Mouse (Mus musculus) thymus, postnatal 0 days (tissue): ENCODE results near the gene Rcbtb2. TPM values are rescaled to one million over a fixed set of nuclear protein-coding genes. Genes with fewer than 3 reads are reported as not detected.

Experiments used
- DNase-seq: peaks from one replicate; pipeline ENCODE4 v3.0.0-alpha.2; 2015; ENCODE audit warnings: low spot score
- polyA plus RNA-seq: library from polyadenylated mRNA; unstranded; fragments of >200 nt; fragmentation: Nextera tagmentation; extraction: Ambion mirVana; gene quantifications from 2 replicates; pipeline ENCODE4 v1.2.1, GENCODE M21; 2015

The Rcbtb2 gene
- polyA plus RNA-seq, 1 experiment from 2014 or later = 293 TPM

- DNase-seq = no peak
Observed at GRCm38 (mm10) chr14:73199058-73199457, 76.2 kb downstream of the Rcbtb2 start.

- DNase-seq = no peak
Observed at GRCm38 (mm10) chr14:73201447-73201846, 78.6 kb downstream of the Rcbtb2 start.

GRCm38 (mm10) chr14:73204016-73204415 lies 81.2 kb downstream of the Rcbtb2 start:
- DNase-seq = no peak

- no peak for DNase-seq
Observed at GRCm38 (mm10) chr14:73209262-73209661, 86.4 kb downstream of the Rcbtb2 start.

GRCm38 (mm10) chr14:73210196-73210595 lies 87.4 kb downstream of the Rcbtb2 start:
- DNase-seq = no peak

- no peak for DNase-seq
Observed at GRCm38 (mm10) chr14:73211477-73211876, 88.6 kb downstream of the Rcbtb2 start.

GRCm38 (mm10) chr14:73217062-73217461 lies 94.2 kb downstream of the Rcbtb2 start:
- DNase-seq = no peak

GRCm38 (mm10) chr14:73222316-73222970 lies 99.6 kb downstream of the Rcbtb2 start:
- DNase-seq = no peak

GRCm38 (mm10) chr14:73226346-73226745 lies 103.5 kb downstream of the Rcbtb2 start:
- DNase-seq = no peak

GRCm38 (mm10) chr14:73226849-73227248 lies 104.0 kb downstream of the Rcbtb2 start:
- DNase-seq = no peak

GRCm38 (mm10) chr14:73231286-73231982 lies 108.6 kb downstream of the Rcbtb2 start:
- no peak for DNase-seq

GRCm38 (mm10) chr14:73234468-73235031 lies 111.7 kb downstream of the Rcbtb2 start:
- no peak for DNase-seq

GRCm38 (mm10) chr14:73237848-73238321 lies 115.0 kb downstream of the Rcbtb2 start, which contains the start of gene Lpar6:
Lpar6 (plus strand) TSS chr14:73237895.
- DNase-seq = peak; percentile 70

GRCm38 (mm10) chr14:73238498-73239250 lies 115.8 kb downstream of the Rcbtb2 start:
- peak; percentile 66 for DNase-seq

GRCm38 (mm10) chr14:73239291-73239690 lies 116.5 kb downstream of the Rcbtb2 start:
- DNase-seq = peak; percentile 62

GRCm38 (mm10) chr14:73239857-73240256 lies 117.0 kb downstream of the Rcbtb2 start:
- DNase-seq = no peak

- no peak for DNase-seq
Observed at GRCm38 (mm10) chr14:73244061-73244597, 121.3 kb downstream of the Rcbtb2 start.

GRCm38 (mm10) chr14:73250056-73250455 lies 127.2 kb downstream of the Rcbtb2 start:
- DNase-seq = no peak

- DNase-seq = no peak
Observed at GRCm38 (mm10) chr14:73252276-73252675, 129.4 kb downstream of the Rcbtb2 start.

- peak; percentile 32 for DNase-seq
Observed at GRCm38 (mm10) chr14:73253453-73254251, 130.8 kb downstream of the Rcbtb2 start.
